Mouse (Mus musculus): ENCODE results near the gene Eya2. TPM values are rescaled to one million over a fixed set of nuclear protein-coding genes. Genes with fewer than 3 reads are reported as not detected.
A peak's percentile ranks its signal among the peaks of the same experiment; 100 is the strongest.

Eya2 gene
- polyA plus RNA-seq, 1 experiment from 2014 or later: 7.8 TPM

GRCm38 (mm10) chr2:165583044-165583443, 11.8 kb upstream of the Eya2 start:
- Histone ChIP-seq H3K4me3 (replicated peaks; ENCODE audit: low read length) (no peak overlapping the region), H3K4me1 (ENCODE audit: control insufficient read depth, insufficient read depth, low read length) (no peaks in the 10 kb centered on the region), H3K27me3 (ENCODE audit: control insufficient read depth, insufficient read depth, low read length) (no peaks in the 10 kb centered on the region), H3K27ac (ENCODE audit: low read length) (no peak overlapping the region), H3K9ac (ENCODE audit: low read length) (no peak overlapping the region), H3K4me2 (ENCODE audit: low read depth, low read length) (no peak overlapping the region), H3K36me3 (ENCODE audit: control insufficient read depth, insufficient read depth, low read length) (no peaks in the 10 kb centered on the region), H3K9me3 (replicated peaks; ENCODE audit: control insufficient read depth, low read length) (no peaks in the 10 kb centered on the region)
- no peak for ATAC-seq (ENCODE audit: insufficient read depth, low FRiP score)
- WGBS: 73% methylated on average over 8 of the region's 8 CpGs

GRCm38 (mm10) chr2:165583518-165583917, 11.3 kb upstream of the Eya2 start:
- no peaks in the 10 kb centered on the region for H3K27me3 ChIP-seq (ENCODE audit: control insufficient read depth, insufficient read depth, low read length)
- no peaks in the 10 kb centered on the region for H3K36me3 ChIP-seq (ENCODE audit: control insufficient read depth, insufficient read depth, low read length)
- no peaks in the 10 kb centered on the region for H3K4me1 ChIP-seq (ENCODE audit: control insufficient read depth, insufficient read depth, low read length)
- H3K9ac ChIP-seq (ENCODE audit: low read length): no peak overlapping the region
- no peak for ATAC-seq (ENCODE audit: insufficient read depth, low FRiP score)
- WGBS: 66% methylated on average over 4 of the region's 4 CpGs
- no peak overlapping the region for H3K4me2 ChIP-seq (ENCODE audit: low read depth, low read length)
- no peaks in the 10 kb centered on the region for H3K9me3 ChIP-seq (replicated peaks; ENCODE audit: control insufficient read depth, low read length)
- no peak overlapping the region for H3K4me3 ChIP-seq (replicated peaks; ENCODE audit: low read length)
- H3K27ac ChIP-seq (ENCODE audit: low read length): no peak overlapping the region

- Histone ChIP-seq H3K27me3 (ENCODE audit: control insufficient read depth, insufficient read depth, low read length) (no peaks in the 10 kb centered on the region), H3K9ac (ENCODE audit: low read length) (no peak overlapping the region), H3K4me3 (replicated peaks; ENCODE audit: low read length) (no peak overlapping the region), H3K36me3 (ENCODE audit: control insufficient read depth, insufficient read depth, low read length) (no peaks in the 10 kb centered on the region), H3K27ac (ENCODE audit: low read length) (no peak overlapping the region), H3K9me3 (replicated peaks; ENCODE audit: control insufficient read depth, low read length) (no peaks in the 10 kb centered on the region), H3K4me2 (ENCODE audit: low read depth, low read length) (no peak overlapping the region), H3K4me1 (ENCODE audit: control insufficient read depth, insufficient read depth, low read length) (no peaks in the 10 kb centered on the region)
- 84% methylated on average over 3 of the region's 3 CpGs for WGBS
- no peak for ATAC-seq (ENCODE audit: insufficient read depth, low FRiP score)
Observed at GRCm38 (mm10) chr2:165584563-165584962, 10.3 kb upstream of the Eya2 start.

GRCm38 (mm10) chr2:165590742-165591141, 4.1 kb upstream of the Eya2 start:
- H3K9ac ChIP-seq (ENCODE audit: low read length): no peak overlapping the region
- peaks cover 18% of the 10 kb centered on the region for H3K27me3 ChIP-seq (ENCODE audit: control insufficient read depth, insufficient read depth, low read length)
- WGBS: 86% methylated on average over 16 of the region's 16 CpGs
- no peak overlapping the region for H3K4me3 ChIP-seq (replicated peaks; ENCODE audit: low read length)
- H3K4me2 ChIP-seq (ENCODE audit: low read depth, low read length): no peak overlapping the region
- no peaks in the 10 kb centered on the region for H3K9me3 ChIP-seq (replicated peaks; ENCODE audit: control insufficient read depth, low read length)
- H3K36me3 ChIP-seq (ENCODE audit: control insufficient read depth, insufficient read depth, low read length): no peaks in the 10 kb centered on the region
- no peak for ATAC-seq (ENCODE audit: insufficient read depth, low FRiP score)
- no peak overlapping the region for H3K27ac ChIP-seq (ENCODE audit: low read length)
- H3K4me1 ChIP-seq (ENCODE audit: control insufficient read depth, insufficient read depth, low read length): no peaks in the 10 kb centered on the region; the same call in 1 of the 2 replicates

GRCm38 (mm10) chr2:165593763-165594162, 1.1 kb upstream of the Eya2 start:
- H3K4me1 ChIP-seq (ENCODE audit: control insufficient read depth, insufficient read depth, low read length): peaks cover 3% of the 10 kb centered on the region; the same call in 1 of the 2 replicates
- no peak overlapping the region for H3K27ac ChIP-seq (ENCODE audit: low read length)
- H3K9ac ChIP-seq (ENCODE audit: low read length): no peak overlapping the region
- no peak overlapping the region for H3K4me3 ChIP-seq (replicated peaks; ENCODE audit: low read length)
- ATAC-seq (ENCODE audit: insufficient read depth, low FRiP score): no peak
- no peaks in the 10 kb centered on the region for H3K9me3 ChIP-seq (replicated peaks; ENCODE audit: control insufficient read depth, low read length)
- peaks cover 20% of the 10 kb centered on the region for H3K27me3 ChIP-seq (ENCODE audit: control insufficient read depth, insufficient read depth, low read length)
- H3K36me3 ChIP-seq (ENCODE audit: control insufficient read depth, insufficient read depth, low read length): no peaks in the 10 kb centered on the region
- WGBS: 80% methylated on average over 2 of the region's 2 CpGs
- H3K4me2 ChIP-seq (ENCODE audit: low read depth, low read length): no peak overlapping the region

- H3K9ac ChIP-seq (ENCODE audit: low read length): peak overlapping the region; percentile 75
- no peaks in the 10 kb centered on the region for H3K36me3 ChIP-seq (ENCODE audit: control insufficient read depth, insufficient read depth, low read length)
- peaks cover 20% of the 10 kb centered on the region for H3K27me3 ChIP-seq (ENCODE audit: control insufficient read depth, insufficient read depth, low read length)
- H3K9me3 ChIP-seq (replicated peaks; ENCODE audit: control insufficient read depth, low read length): no peaks in the 10 kb centered on the region
- H3K4me2 ChIP-seq (ENCODE audit: low read depth, low read length): peak overlapping the region; percentile 66
- peaks cover 3% of the 10 kb centered on the region; the same call in 1 of the 2 replicates for H3K4me1 ChIP-seq (ENCODE audit: control insufficient read depth, insufficient read depth, low read length)
- peak overlapping the region; percentile 62 for H3K4me3 ChIP-seq (replicated peaks; ENCODE audit: low read length)
- H3K27ac ChIP-seq (ENCODE audit: low read length): no peak overlapping the region
- WGBS: 8% methylated on average over 13 of the region's 13 CpGs
- ATAC-seq (ENCODE audit: insufficient read depth, low FRiP score): no peak
Observed at GRCm38 (mm10) chr2:165595676-165596070, 841 bp downstream of the Eya2 start.

GRCm38 (mm10) chr2:165596141-165596540, 1.3 kb downstream of the Eya2 start:
- H3K4me2 ChIP-seq (ENCODE audit: low read depth, low read length): peak overlapping the region; percentile 66
- ATAC-seq (ENCODE audit: insufficient read depth, low FRiP score): no peak
- 22% methylated on average over 11 of the region's 11 CpGs for WGBS
- H3K9ac ChIP-seq (ENCODE audit: low read length): 0 out of 2 replicates have a peak overlapping the region, but pooled peaks have one; percentile 5
- H3K27me3 ChIP-seq (ENCODE audit: control insufficient read depth, insufficient read depth, low read length): peaks cover 20% of the 10 kb centered on the region
- H3K4me1 ChIP-seq (ENCODE audit: control insufficient read depth, insufficient read depth, low read length): peaks cover 3% of the 10 kb centered on the region; the same call in 1 of the 2 replicates
- no peaks in the 10 kb centered on the region for H3K9me3 ChIP-seq (replicated peaks; ENCODE audit: control insufficient read depth, low read length)
- H3K4me3 ChIP-seq (replicated peaks; ENCODE audit: low read length): peak overlapping the region; percentile 62
- H3K27ac ChIP-seq (ENCODE audit: low read length): no peak overlapping the region
- H3K36me3 ChIP-seq (ENCODE audit: control insufficient read depth, insufficient read depth, low read length): no peaks in the 10 kb centered on the region

GRCm38 (mm10) chr2:165597536-165597935, 2.7 kb downstream of the Eya2 start:
- peak overlapping the region; percentile 66; the same call in 1 of the 2 replicates for H3K27ac ChIP-seq (ENCODE audit: low read length)
- peaks cover 20% of the 10 kb centered on the region for H3K27me3 ChIP-seq (ENCODE audit: control insufficient read depth, insufficient read depth, low read length)
- no peak for ATAC-seq (ENCODE audit: insufficient read depth, low FRiP score)
- H3K4me1 ChIP-seq (ENCODE audit: control insufficient read depth, insufficient read depth, low read length): peaks cover 3% of the 10 kb centered on the region
- no peaks in the 10 kb centered on the region for H3K36me3 ChIP-seq (ENCODE audit: control insufficient read depth, insufficient read depth, low read length)
- H3K9ac ChIP-seq (ENCODE audit: low read length): no peak overlapping the region; the same call in 1 of the 2 replicates
- H3K4me3 ChIP-seq (replicated peaks; ENCODE audit: low read length): no peak overlapping the region
- WGBS: 50% methylated on average over 6 of the region's 6 CpGs
- no peaks in the 10 kb centered on the region for H3K9me3 ChIP-seq (replicated peaks; ENCODE audit: control insufficient read depth, low read length)
- H3K4me2 ChIP-seq (ENCODE audit: low read depth, low read length): no peak overlapping the region

GRCm38 (mm10) chr2:165598139-165598538, 3.3 kb downstream of the Eya2 start:
- WGBS: 30% methylated on average over 5 of the region's 5 CpGs
- ATAC-seq (ENCODE audit: insufficient read depth, low FRiP score): peak; percentile 73; the same call in 1 of the 2 replicates
- no peaks in the 10 kb centered on the region for H3K9me3 ChIP-seq (replicated peaks; ENCODE audit: control insufficient read depth, low read length)

More at GRCm38 (mm10) chr2:165598139-165598538, 3.3 kb downstream of the Eya2 start:
- H3K4me3 ChIP-seq (replicated peaks; ENCODE audit: low read length): no peak overlapping the region
- no peak overlapping the region for H3K4me2 ChIP-seq (ENCODE audit: low read depth, low read length)
- H3K36me3 ChIP-seq (ENCODE audit: control insufficient read depth, insufficient read depth, low read length): no peaks in the 10 kb centered on the region
- peak overlapping the region; percentile 66; the same call in 1 of the 2 replicates for H3K27ac ChIP-seq (ENCODE audit: low read length)
- no peak overlapping the region for H3K9ac ChIP-seq (ENCODE audit: low read length)
- H3K27me3 ChIP-seq (ENCODE audit: control insufficient read depth, insufficient read depth, low read length): peaks cover 20% of the 10 kb centered on the region
- H3K4me1 ChIP-seq (ENCODE audit: control insufficient read depth, insufficient read depth, low read length): peaks cover 3% of the 10 kb centered on the region

Measured in stomach, embryonic 16.5 days (tissue).